Comparison of ENCODE assay signal across 22 mouse cellular contexts in the genomic region with DNA sequence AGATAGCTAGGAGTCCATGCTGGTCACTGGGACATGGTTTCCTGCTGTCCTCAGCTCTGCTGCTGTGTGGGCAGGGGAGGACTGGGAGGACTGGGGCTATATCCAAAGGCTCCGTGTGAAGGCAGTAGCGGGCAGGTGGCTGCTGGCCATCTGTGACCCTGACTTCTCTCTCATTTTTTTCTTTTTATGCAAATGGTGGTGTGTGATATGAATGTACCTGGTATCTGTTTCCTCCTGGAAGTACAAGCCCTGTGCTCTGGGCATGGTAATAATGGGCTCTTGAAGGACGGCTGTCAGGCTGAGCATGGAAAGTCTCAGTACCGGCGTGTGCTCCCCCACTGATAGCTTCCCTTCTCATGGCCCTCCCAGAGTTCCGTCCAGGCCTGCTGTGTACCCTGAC.
"Had no signal": no experiment of that assay in that cellular context is flagged by ENCODE, and none has a peak within 500 bp of the region (broad histone marks: within the 10 kb centered on the region; RNA-seq: fewer than 3 reads in every experiment).

No protein-coding gene starts in this region.

- H3K9me3 ChIP-seq: heart, embryonic 13.5 days; heart, embryonic 15.5 days; hindbrain, embryonic 13.5 days; hindbrain, embryonic 15.5 days; limb, embryonic 10.5 days; limb, embryonic 12.5 days; liver, embryonic 13.5 days; liver, embryonic 15.5 days had no signal

- H3K27me3 ChIP-seq: heart, embryonic 13.5 days; heart, embryonic 15.5 days; hindbrain, embryonic 13.5 days; hindbrain, embryonic 15.5 days; limb, embryonic 12.5 days; liver, embryonic 13.5 days; liver, embryonic 15.5 days had no signal

- H3K4me3 ChIP-seq: heart, adult 2 months; heart, embryonic 13.5 days; heart, embryonic 15.5 days; hindbrain, embryonic 13.5 days; hindbrain, embryonic 15.5 days; limb, embryonic 10.5 days; limb, embryonic 12.5 days; liver, embryonic 13.5 days; liver, embryonic 15.5 days had no signal

- H3K4me1 ChIP-seq: heart, embryonic 13.5 days; heart, embryonic 15.5 days; hindbrain, embryonic 13.5 days; hindbrain, embryonic 15.5 days; limb, embryonic 10.5 days; limb, embryonic 12.5 days; liver, embryonic 13.5 days; liver, embryonic 15.5 days had no signal

- DNase-seq: gastrocnemius, postnatal 36 days; heart, adult 2 months; heart, postnatal 14 days; heart, postnatal 36 days; kidney, adult 18-20 months; kidney, adult 8-10 months; kidney, postnatal 10 days; kidney, postnatal 4 days; liver; liver, embryonic 13.5 days; liver, postnatal 0 days had no signal

- H3K36me3 ChIP-seq: heart, embryonic 15.5 days; limb, embryonic 10.5 days; limb, embryonic 12.5 days; liver, embryonic 13.5 days; liver, embryonic 15.5 days had no signal

- H3K9ac ChIP-seq: heart, embryonic 13.5 days; heart, embryonic 15.5 days; hindbrain, embryonic 13.5 days; hindbrain, embryonic 15.5 days; limb, embryonic 12.5 days; liver, embryonic 13.5 days; liver, embryonic 15.5 days; liver, postnatal 0 days had no signal

- H3K27ac ChIP-seq: heart, adult 2 months; heart, embryonic 13.5 days; heart, embryonic 15.5 days; hindbrain, embryonic 13.5 days; hindbrain, embryonic 15.5 days; hindbrain, postnatal 0 days; limb, embryonic 10.5 days; limb, embryonic 12.5 days; liver, embryonic 13.5 days; liver, embryonic 15.5 days had no signal

- ATAC-seq: hindbrain, postnatal 0 days; intestine, embryonic 16.5 days; liver, postnatal 0 days had no signal

- H3K4me2 ChIP-seq: heart, embryonic 11.5 days; heart, embryonic 13.5 days; heart, embryonic 15.5 days; hindbrain, embryonic 13.5 days; hindbrain, embryonic 15.5 days; limb, embryonic 12.5 days; liver, embryonic 11.5 days; liver, embryonic 13.5 days; liver, embryonic 15.5 days had no signal
